Mouse (Mus musculus): ENCODE data around the gene Kidins220. TPM values are rescaled to one million over a fixed set of nuclear protein-coding genes. Genes with fewer than 3 reads are reported as not detected.

Gene Kidins220
- polyA plus RNA-seq, 1 experiment from 2014 or later, result 8.7 TPM

DNA sequence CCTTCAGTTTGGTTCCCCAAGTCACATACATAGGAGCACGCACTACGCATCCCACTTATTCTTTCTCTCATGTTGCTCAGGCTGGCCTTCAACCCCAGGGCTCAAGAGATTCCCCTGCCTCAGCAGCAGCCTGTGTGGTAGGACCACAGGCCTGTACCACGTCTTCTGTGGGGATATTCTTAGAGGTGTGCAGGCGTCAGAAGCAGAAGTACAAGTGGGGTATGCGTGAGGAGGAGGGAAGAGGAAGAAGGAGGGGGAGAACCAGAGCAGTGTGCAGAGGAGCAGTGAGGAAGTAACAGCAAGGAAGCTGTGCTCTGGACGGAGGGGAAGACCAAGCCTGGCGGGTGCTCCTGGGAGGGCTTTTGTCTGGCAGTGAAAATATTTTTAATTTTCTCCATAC is 79.8 kb downstream of the Kidins220 start:
- Histone ChIP-seq H3K4me1 (ENCODE audit: control insufficient read depth, low read depth, low read length) (no peaks in the 10 kb centered on the region), H3K27me3 (ENCODE audit: control insufficient read depth, insufficient read depth, low read depth, low read length) (no peaks in the 10 kb centered on the region), H3K9ac (ENCODE audit: low read depth, low read length) (no peak overlapping the region), H3K9me3 (replicated peaks; ENCODE audit: control insufficient read depth, low read length) (no peaks in the 10 kb centered on the region), H3K4me2 (ENCODE audit: low read depth, low read length) (no peak overlapping the region), H3K27ac (ENCODE audit: low read length) (no peak overlapping the region), H3K4me3 (ENCODE audit: low read depth, low read length) (no peak overlapping the region), H3K36me3 (ENCODE audit: control insufficient read depth, insufficient read depth) (peaks cover 5% of the 10 kb centered on the region)
- WGBS (ENCODE audit: insufficient replicate concordance), result 52% methylated on average over 7 of the region's 7 CpGs
- ATAC-seq (ENCODE audit: low read depth), result peak; percentile 35; the same call in 1 of the 2 replicates

DNA sequence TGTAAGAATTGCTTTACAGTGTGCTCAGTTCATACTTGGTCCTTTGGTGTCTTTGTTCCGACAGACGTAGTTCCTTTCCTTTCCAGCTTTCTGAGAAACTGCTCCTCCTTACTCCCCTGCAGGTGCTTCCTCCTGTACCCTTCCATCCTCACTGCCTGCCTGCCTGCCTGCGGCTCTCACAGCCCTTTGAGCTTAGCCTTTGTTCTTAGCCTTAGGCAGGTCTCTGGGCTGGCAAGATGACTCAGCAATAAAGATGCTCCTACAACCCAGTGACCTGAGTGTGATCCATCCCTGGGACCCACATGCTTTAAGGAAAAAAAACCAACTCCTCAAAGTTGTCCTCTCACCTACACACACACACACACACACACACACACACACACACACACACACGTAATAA is 80.2 kb downstream of the Kidins220 start:
- Histone ChIP-seq H3K27ac (ENCODE audit: low read length) (no peak overlapping the region), H3K4me2 (ENCODE audit: low read depth, low read length) (no peak overlapping the region), H3K27me3 (ENCODE audit: control insufficient read depth, insufficient read depth, low read depth, low read length) (no peaks in the 10 kb centered on the region), H3K9me3 (replicated peaks; ENCODE audit: control insufficient read depth, low read length) (no peaks in the 10 kb centered on the region), H3K4me1 (ENCODE audit: control insufficient read depth, low read depth, low read length) (no peaks in the 10 kb centered on the region), H3K4me3 (ENCODE audit: low read depth, low read length) (no peak overlapping the region), H3K9ac (ENCODE audit: low read depth, low read length) (no peak overlapping the region), H3K36me3 (ENCODE audit: control insufficient read depth, insufficient read depth) (peaks cover 5% of the 10 kb centered on the region)
- WGBS (ENCODE audit: insufficient replicate concordance), result 57% methylated on average over 4 of the region's 4 CpGs
- ATAC-seq (ENCODE audit: low read depth), result no peak

DNA sequence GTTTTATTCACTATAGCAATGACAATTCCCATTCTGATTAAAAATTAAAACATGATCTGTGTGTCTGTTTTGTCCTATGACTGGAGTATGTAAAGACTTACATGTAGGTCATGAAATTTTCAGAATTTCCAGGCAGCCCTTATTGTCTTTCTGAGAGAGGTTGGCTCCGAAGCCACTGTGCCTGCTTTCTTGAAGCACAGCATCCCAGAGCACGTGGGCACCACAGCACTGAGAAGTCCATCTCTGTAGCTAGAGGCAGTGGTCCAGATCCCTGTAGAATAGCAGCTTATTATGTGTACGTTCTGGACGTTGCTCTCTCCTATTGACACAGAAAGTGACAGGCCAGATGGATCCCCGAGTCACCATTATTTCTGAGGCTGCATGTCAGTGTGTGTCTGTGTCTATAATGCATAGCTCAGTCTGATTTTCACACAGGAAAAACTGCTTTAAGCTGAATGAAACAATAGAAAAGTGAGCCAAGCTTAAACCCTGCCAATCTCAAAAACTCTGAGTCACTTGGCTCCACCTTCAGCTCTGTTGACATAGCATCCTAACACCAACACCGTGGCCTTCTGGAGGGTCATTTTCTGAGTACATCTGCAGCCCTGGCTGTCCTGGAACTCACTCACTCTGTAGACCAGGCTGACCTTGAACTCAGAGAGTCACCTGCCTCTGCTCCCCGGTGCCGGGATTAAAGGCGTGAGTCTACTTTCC is 84.9 kb downstream of the Kidins220 start:
- Histone ChIP-seq H3K27ac (ENCODE audit: low read length) (no peak overlapping the region), H3K4me2 (ENCODE audit: low read depth, low read length) (no peak overlapping the region), H3K4me1 (ENCODE audit: control insufficient read depth, low read depth, low read length) (no peaks in the 10 kb centered on the region), H3K9ac (ENCODE audit: low read depth, low read length) (no peak overlapping the region), H3K27me3 (ENCODE audit: control insufficient read depth, insufficient read depth, low read depth, low read length) (no peaks in the 10 kb centered on the region), H3K4me3 (ENCODE audit: low read depth, low read length) (no peak overlapping the region), H3K36me3 (ENCODE audit: control insufficient read depth, insufficient read depth) (peaks cover 5% of the 10 kb centered on the region), H3K9me3 (replicated peaks; ENCODE audit: control insufficient read depth, low read length) (no peaks in the 10 kb centered on the region)
- ATAC-seq (ENCODE audit: low read depth), result no peak
- WGBS (ENCODE audit: insufficient replicate concordance), result 79% methylated on average over 9 of the region's 9 CpGs

DNA sequence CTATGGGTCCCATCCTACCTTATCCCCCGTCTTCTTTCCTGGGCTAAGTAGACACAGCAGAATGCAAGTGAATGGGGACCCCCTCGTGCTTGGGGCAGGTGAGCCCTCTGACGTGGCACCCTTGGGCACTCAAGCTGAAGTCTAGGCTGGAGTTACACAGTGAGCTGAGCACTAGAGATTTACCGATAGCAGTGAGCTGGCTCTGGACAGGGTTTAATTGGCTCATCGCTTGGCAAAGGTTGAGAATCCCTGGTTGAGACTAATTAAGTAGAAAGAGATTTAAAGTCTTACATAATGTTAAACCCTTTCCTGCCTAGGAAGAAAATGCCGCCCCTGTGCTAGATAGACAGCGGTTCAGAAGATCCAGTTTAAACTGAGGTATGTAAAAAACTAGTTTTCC is 86.2 kb downstream of the Kidins220 start:
- H3K27ac ChIP-seq (ENCODE audit: low read length), result no peak overlapping the region
- no peaks in the 10 kb centered on the region for H3K4me1 ChIP-seq (ENCODE audit: control insufficient read depth, low read depth, low read length)
- ATAC-seq (ENCODE audit: low read depth), result no peak
- no peaks in the 10 kb centered on the region for H3K27me3 ChIP-seq (ENCODE audit: control insufficient read depth, insufficient read depth, low read depth, low read length)
- 77% methylated on average over 7 of the region's 7 CpGs for WGBS (ENCODE audit: insufficient replicate concordance)
- no peaks in the 10 kb centered on the region for H3K9me3 ChIP-seq (replicated peaks; ENCODE audit: control insufficient read depth, low read length)
- H3K4me2 ChIP-seq (ENCODE audit: low read depth, low read length), result no peak overlapping the region
- peaks cover 5% of the 10 kb centered on the region for H3K36me3 ChIP-seq (ENCODE audit: control insufficient read depth, insufficient read depth)
- no peak overlapping the region for H3K9ac ChIP-seq (ENCODE audit: low read depth, low read length)
- H3K4me3 ChIP-seq (ENCODE audit: low read depth, low read length), result no peak overlapping the region

DNA sequence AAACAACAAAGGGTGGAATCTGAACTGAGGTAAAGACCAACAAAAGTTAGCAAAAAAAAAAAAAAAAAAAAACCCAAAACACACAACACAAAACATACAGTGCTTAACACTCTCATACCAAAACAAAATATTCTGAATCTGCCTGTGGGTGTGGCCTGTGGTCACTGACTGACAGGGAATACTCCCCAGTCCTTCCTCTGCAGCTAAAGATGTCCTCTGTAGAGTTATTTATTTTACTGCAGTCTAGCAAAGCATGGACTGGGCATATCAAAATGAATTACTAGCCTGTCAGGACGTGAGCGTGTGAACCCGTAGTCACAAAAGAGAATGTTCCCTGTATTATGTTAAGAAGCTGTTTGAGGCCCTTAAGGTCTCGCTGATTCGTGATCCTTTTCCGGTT is 87.5 kb downstream of the Kidins220 start:
- no peaks in the 10 kb centered on the region for H3K4me1 ChIP-seq (ENCODE audit: control insufficient read depth, low read depth, low read length)
- no peaks in the 10 kb centered on the region; the same call in 1 of the 2 replicates for H3K36me3 ChIP-seq (ENCODE audit: control insufficient read depth, insufficient read depth)
- H3K4me3 ChIP-seq (ENCODE audit: low read depth, low read length), result no peak overlapping the region
- H3K9ac ChIP-seq (ENCODE audit: low read depth, low read length), result no peak overlapping the region
- 72% methylated on average over 6 of the region's 6 CpGs for WGBS (ENCODE audit: insufficient replicate concordance)
- H3K27ac ChIP-seq (ENCODE audit: low read length), result no peak overlapping the region
- no peaks in the 10 kb centered on the region for H3K9me3 ChIP-seq (replicated peaks; ENCODE audit: control insufficient read depth, low read length)
- H3K27me3 ChIP-seq (ENCODE audit: control insufficient read depth, insufficient read depth, low read depth, low read length), result no peaks in the 10 kb centered on the region
- ATAC-seq (ENCODE audit: low read depth), result no peak
- no peak overlapping the region for H3K4me2 ChIP-seq (ENCODE audit: low read depth, low read length)

DNA sequence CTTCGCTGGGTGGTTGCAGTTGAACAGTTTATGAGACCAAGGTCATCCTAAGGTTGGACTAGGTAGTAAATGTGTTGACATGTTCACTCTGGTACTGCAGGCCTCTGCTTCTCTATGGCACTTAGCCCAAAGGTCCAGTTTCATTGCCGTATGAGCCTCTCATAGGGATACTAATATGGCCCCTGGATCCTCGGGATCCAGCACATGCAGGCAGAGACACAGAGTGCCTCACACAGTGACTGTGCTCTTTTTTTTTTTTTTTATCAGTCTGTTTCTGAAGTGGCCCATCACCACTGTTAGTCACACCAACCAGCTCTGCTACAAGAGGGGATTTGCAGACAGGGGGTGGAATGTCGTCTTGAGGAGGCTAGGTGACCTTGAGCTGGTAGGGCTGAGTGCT is 98.6 kb downstream of the Kidins220 start:
- Histone ChIP-seq H3K27ac (ENCODE audit: low read length) (no peak overlapping the region), H3K4me1 (ENCODE audit: control insufficient read depth, low read depth, low read length) (no peaks in the 10 kb centered on the region), H3K4me2 (ENCODE audit: low read depth, low read length) (no peak overlapping the region), H3K4me3 (ENCODE audit: low read depth, low read length) (no peak overlapping the region), H3K9me3 (replicated peaks; ENCODE audit: control insufficient read depth, low read length) (no peaks in the 10 kb centered on the region), H3K9ac (ENCODE audit: low read depth, low read length) (no peak overlapping the region), H3K27me3 (ENCODE audit: control insufficient read depth, insufficient read depth, low read depth, low read length) (no peaks in the 10 kb centered on the region), H3K36me3 (ENCODE audit: control insufficient read depth, insufficient read depth) (no peaks in the 10 kb centered on the region)
- ATAC-seq (ENCODE audit: low read depth), result no peak
- WGBS (ENCODE audit: insufficient replicate concordance), result 63% methylated on average over 4 of the region's 4 CpGs

DNA sequence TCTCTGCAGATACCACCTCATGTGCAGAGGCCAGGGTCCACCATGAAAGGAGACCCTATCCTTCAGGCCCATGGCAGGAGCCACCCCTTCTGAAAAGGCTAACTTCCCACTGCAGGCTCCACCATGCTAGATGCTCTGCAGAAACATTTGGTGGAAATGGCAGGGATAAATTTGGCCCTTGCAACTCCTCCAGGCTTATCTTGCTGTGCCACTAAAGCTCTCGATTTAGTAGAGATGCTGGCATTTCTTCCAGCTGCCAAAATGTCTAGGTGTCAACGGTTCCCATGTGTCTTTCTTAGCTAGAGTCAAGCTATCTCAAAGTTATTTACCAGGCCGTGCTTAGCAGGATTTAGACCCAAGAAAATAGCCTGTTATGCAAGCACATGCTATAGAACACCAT is 99.6 kb downstream of the Kidins220 start:
- no peaks in the 10 kb centered on the region for H3K27me3 ChIP-seq (ENCODE audit: control insufficient read depth, insufficient read depth, low read depth, low read length)

DNA sequence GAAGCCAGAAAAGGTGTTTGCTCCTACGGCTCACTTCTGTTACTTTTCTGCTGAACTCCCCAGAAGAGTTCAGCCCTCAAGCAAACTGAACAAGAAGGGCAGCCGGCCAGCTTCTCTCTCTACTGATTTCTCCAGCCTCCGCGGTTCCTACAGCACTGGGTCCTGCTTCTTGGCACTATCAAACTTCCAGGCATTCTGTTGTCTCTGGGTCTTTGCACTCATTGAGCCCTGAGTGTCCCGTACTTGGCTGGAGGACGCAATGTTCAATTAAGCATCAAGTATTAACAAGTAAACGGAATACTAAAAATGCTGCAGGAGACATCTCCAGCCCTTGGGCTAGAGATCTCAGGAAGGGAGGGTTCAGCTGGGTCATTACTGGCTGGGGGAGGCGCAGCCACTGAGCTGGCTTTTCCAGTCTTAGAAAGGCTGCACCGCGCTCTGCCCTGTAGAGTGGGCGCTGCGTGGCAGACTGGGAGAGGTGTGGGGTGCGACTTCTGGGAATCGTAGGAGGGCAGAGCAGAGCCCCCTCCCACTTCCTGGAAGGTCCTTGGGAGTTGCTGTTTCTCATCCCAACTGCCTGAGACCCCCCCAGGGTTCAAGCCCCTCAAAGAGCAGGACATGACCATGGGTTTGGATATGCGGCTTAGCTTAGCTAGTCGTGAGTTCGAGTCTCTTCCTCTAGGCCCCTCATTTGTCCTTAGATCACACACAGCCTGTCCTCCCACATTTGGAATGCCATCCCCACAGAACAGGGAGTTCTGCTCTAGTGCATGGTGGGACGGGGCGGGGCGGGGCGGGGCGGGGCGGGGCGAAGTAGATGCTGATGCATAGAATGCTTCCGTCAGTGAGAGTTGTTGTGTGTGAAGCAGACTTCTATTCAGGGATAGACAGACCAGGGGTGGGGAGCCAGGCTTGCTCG is 108.8 kb downstream of the Kidins220 start:
- no peak overlapping the region for H3K4me2 ChIP-seq (ENCODE audit: low read depth, low read length)
- no peak overlapping the region for H3K9ac ChIP-seq (ENCODE audit: low read depth, low read length)
- H3K36me3 ChIP-seq (ENCODE audit: control insufficient read depth, insufficient read depth), result no peaks in the 10 kb centered on the region
- WGBS (ENCODE audit: insufficient replicate concordance), result 43% methylated on average over 26 of the region's 26 CpGs
- H3K9me3 ChIP-seq (replicated peaks; ENCODE audit: control insufficient read depth, low read length), result no peaks in the 10 kb centered on the region
- H3K4me1 ChIP-seq (ENCODE audit: control insufficient read depth, low read depth, low read length), result no peaks in the 10 kb centered on the region
- no peak overlapping the region for H3K4me3 ChIP-seq (ENCODE audit: low read depth, low read length)
- ATAC-seq (ENCODE audit: low read depth), result no peak
- H3K27ac ChIP-seq (ENCODE audit: low read length), result no peak overlapping the region
- H3K27me3 ChIP-seq (ENCODE audit: control insufficient read depth, insufficient read depth, low read depth, low read length), result no peaks in the 10 kb centered on the region; the same call in 1 of the 2 replicates

More for the DNA sequence above, 99.6 kb downstream of the Kidins220 start:
- ATAC-seq (ENCODE audit: low read depth), result no peak
- Histone ChIP-seq H3K4me3 (ENCODE audit: low read depth, low read length) (no peak overlapping the region), H3K9me3 (replicated peaks; ENCODE audit: control insufficient read depth, low read length) (no peaks in the 10 kb centered on the region), H3K9ac (ENCODE audit: low read depth, low read length) (no peak overlapping the region), H3K36me3 (ENCODE audit: control insufficient read depth, insufficient read depth) (no peaks in the 10 kb centered on the region), H3K4me1 (ENCODE audit: control insufficient read depth, low read depth, low read length) (no peaks in the 10 kb centered on the region), H3K4me2 (ENCODE audit: low read depth, low read length) (no peak overlapping the region), H3K27ac (ENCODE audit: low read length) (no peak overlapping the region)
- 60% methylated on average over 3 of the region's 3 CpGs for WGBS (ENCODE audit: insufficient replicate concordance)

DNA sequence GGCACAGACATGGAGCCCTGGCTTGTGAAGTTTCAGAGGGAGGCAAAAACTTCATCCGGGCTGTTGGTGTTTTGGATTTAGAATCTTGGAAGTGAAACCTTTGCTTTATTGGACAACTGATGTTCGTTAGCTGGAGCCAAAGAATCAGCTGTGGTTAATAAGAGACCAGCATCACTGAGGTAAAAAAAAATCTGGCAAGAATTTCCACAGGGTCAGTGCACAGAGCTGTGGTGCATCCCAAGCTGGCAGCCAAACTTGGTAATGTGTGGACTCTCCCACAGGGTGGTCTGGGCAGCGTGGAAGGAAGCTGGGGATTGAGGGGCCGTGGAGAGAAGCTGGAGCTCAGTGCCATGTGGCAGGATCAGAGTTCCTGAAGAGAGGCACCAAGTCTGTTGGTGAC is 112.2 kb downstream of the Kidins220 start:
- Histone ChIP-seq H3K27ac (ENCODE audit: low read length) (no peak overlapping the region), H3K4me3 (ENCODE audit: low read depth, low read length) (no peak overlapping the region), H3K4me1 (ENCODE audit: control insufficient read depth, low read depth, low read length) (no peaks in the 10 kb centered on the region), H3K9me3 (replicated peaks; ENCODE audit: control insufficient read depth, low read length) (no peaks in the 10 kb centered on the region), H3K36me3 (ENCODE audit: control insufficient read depth, insufficient read depth) (no peaks in the 10 kb centered on the region), H3K9ac (ENCODE audit: low read depth, low read length) (no peak overlapping the region), H3K4me2 (ENCODE audit: low read depth, low read length) (no peak overlapping the region), H3K27me3 (ENCODE audit: control insufficient read depth, insufficient read depth, low read depth, low read length) (no peaks in the 10 kb centered on the region; the same call in 1 of the 2 replicates)
- WGBS (ENCODE audit: insufficient replicate concordance), result 44% methylated on average over 4 of the region's 4 CpGs
- ATAC-seq (ENCODE audit: low read depth), result no peak
